Mouse (Mus musculus) cerebellum, postnatal 36 days (tissue): Measurements from ENCODE around the gene Scaf8.

Experiments
- DNase-seq, 2 experiments: peaks; one replicate each; pipeline ENCODE4 v3.0.0; 2021 to 2022; ENCODE audit warnings: mixed read lengths in 2 of 2

Gene Scaf8

DNA sequence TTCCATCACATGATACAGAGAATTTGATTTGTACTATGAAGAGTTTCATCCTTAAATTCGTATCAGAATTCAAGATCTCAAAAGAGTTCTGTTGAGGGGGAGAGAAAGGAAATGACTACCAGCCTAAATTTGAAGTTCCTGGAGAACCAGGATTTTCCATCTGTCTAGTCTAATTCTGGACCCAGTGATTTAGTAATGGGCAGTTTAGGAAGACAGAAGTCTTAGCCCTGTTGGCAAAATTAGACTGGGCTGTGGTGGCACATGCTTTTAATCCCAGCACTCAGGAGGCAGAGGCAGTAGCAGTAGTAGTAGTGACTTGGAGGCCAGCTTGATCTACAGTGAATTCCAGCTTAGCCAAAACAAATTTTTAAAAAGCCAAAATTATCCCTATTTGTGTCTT lies 93.7 kb downstream of the Scaf8 start:
- DNase-seq: no peak

DNA sequence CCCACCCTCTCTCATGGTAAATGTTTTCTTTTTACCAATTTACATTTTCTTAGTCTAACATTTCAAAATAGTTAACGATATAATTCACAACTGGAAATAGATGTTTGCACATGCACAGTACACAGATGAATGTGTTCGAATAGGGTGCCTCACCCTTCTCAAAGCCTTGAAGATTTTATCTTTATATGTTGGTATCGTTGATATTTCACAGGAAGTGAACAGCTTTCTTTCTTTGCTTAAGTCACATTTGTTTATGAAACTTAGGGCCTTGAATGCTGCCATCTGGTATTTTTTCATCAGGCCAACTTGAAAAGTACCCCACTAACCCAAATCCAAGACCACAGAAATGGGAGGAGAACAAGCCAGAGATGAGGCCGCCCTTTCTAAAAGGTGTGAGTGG lies 94.8 kb downstream of the Scaf8 start:
- DNase-seq: no peak

DNA sequence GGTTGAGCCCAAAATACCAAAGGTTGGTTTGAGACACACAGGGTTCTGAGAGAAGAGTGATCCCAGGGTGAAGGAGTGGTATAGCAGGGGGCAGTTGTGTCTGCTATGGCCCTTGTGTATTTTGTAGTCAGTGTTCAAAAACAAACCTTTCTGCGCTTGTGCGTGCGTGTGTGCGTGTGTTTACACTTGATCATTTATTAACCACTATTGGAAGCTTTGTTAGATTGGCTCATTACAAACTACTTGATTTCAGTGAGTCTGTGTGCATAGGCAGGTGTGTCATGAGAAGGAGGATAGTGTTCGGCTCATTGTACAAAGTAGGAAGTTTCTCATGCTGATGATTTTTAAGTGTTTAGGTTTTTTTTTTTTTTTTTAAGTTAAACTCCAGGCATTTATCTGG lies 95.4 kb downstream of the Scaf8 start:
- DNase-seq: no peak

DNA sequence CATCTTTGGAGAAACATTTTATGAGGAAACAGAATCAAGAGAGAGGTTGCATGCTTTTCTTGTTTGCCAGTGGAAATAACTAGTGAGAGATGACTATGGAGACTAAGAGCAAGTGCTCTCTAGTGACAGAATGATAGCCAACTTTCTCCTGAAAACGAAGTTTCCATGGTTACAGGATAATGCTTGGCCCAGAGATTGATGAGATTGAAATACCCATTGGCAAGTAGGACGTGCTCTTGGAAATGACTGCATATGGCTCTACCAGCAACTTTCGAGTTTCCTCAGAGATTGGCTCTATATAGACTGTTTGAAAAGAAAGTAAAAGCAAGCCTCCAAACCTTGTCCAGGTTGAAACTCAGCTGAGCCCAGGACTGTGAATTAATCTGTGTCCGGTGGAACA lies 97.3 kb downstream of the Scaf8 start:
- DNase-seq: no peak

DNA sequence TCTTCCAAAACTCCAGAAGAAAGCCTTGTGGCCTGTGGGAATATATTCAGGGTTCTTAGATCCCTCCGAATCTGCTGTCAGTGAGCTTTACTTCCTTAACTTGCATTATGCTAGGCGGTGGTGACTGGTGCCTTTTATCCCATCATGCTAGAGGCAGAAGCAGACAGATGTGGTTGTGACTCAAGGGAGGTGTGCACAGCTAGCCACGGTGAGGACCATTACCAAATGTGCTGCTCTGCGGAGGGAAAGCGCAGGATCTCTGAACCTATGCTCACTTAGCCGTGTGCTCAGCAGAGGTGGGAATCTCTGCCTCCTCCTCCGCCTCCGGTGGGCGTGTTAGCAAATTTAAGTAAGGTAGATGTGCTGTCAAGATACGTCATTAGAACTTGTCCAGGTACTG lies 98.1 kb downstream of the Scaf8 start:
- DNase-seq: no peak

DNA sequence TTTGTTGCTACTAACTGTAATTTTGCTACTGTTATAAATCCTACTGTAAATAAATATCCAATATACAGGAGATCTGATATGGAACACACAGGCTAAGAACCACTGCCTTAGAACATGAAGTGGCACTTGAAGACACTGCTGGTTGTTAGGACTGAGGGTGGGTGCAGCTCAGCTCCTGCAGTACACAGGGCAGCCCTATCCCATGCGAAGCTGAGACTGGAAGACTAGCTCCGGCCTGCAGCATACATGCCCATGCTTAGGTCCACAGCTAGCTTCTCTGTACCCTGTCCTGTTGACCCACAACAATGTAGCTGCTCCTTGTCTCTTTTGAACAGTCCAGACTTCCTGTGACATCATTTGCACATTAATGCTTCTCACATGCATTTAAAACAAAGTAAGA lies 100.1 kb downstream of the Scaf8 start:
- no peak for DNase-seq

DNA sequence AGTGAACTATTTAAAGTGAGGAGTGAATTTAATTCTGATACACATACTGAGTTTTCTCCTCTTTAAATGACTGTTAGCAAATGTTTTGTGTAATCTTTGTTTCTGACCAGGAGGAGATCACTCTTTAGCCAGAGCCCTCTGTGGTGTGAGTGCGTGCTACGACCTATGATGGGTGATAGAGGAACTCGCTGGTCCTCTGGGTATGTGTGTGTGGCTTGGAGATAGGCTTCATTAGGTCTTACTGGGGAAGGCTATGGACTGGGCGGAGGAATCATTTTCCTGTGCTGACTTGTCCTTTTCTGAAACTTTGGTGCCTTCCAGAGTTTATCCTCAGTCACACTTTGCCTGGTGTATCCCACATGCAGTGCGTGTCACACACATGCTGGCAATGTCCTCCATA lies 102.3 kb downstream of the Scaf8 start:
- DNase-seq: no peak

DNA sequence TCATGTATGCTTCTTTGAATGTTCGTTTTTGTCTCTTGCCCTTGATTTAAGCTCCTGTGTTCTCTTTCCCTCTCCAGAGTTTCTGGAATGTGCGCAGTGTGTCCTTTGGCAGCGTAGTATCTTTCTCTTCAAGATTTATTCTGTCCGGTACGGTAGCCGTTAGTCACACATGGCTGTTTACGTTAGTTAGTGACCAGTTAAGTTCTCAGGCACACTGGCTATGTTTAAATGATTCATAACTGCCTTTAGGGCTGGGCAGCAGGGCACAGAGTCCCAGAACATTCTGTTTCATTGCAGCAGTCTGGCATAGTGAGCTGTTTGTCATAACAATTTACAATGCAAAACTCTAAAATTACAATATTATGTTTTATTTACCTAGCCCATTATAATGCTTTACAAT lies 103.6 kb downstream of the Scaf8 start:
- no peak for DNase-seq

DNA sequence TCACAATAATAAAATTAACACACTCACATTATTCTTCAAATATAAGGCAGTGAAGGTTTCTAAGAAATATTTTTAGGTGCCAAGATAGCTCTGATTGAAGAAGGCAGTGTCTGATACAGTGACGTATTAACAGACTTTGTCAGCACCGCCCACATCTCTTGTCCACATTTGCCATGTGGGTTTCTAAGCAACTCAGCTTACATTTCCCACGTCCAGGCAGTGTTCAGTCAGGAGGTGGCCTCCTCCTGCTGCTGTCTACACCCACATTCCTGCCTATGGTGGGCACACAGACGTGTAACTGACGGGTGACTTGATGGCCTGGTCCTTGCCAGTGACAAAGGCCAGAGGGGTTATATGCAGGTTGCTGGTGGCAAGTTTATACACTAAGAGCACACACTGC lies 104.1 kb downstream of the Scaf8 start:
- DNase-seq: no peak

DNA sequence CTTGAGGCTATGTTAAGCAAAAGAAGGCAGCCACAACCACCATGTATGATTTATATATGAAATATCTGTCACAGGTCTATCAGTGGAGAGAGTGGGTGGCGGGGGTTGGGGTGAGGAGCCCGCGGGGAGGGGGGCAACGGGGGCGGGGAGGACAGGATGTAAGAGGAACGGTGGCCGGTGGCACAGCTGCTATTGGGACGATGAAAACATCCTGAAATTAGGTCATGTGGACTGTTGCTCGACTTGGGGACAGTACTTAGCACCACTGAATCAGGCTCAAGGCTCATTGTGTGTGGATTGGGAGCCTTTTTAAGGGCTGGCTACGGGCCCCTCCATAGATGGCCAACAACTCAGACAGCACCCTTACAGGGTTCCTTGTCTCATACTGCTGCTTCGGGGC lies 105.4 kb downstream of the Scaf8 start:
- no peak for DNase-seq

DNA sequence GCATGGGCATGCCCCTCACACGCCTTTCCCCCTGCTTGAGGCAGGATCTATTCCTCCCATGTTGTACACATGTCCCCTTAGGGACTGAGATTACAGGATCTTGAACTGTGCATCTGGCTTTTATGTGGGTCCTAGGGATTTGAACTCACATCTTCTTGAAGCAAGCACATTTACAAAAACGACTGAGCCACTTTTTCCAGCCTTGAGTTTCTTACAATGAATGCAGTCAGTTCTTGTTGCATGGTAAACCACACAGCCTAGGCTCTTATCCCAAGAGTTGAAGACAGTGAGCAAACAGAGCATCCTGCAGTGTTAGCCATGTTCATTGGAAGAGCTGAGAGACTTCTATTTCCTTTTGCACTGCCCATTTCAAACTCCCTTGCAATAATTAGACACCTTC lies 108.3 kb downstream of the Scaf8 start:
- no peak for DNase-seq

DNA sequence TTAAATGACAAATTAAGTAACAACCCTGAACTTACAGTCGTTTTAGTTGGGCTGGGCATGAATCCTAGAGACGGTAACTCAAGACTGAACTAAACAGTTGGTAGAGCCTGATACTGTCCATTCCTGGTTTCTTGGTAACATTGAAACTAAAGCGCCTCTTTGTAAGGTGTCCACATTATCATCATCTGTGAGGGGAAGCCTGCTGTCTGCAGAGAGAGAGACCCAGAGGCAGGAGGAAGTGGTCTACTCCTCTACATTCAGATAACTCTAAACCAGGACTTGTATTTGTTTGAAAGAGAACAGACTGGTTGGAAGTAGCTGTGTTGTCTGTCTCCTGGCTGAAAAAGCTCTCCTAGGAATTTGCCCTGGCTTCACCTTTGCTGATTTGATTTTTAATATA lies 108.9 kb downstream of the Scaf8 start:
- DNase-seq: no peak

DNA sequence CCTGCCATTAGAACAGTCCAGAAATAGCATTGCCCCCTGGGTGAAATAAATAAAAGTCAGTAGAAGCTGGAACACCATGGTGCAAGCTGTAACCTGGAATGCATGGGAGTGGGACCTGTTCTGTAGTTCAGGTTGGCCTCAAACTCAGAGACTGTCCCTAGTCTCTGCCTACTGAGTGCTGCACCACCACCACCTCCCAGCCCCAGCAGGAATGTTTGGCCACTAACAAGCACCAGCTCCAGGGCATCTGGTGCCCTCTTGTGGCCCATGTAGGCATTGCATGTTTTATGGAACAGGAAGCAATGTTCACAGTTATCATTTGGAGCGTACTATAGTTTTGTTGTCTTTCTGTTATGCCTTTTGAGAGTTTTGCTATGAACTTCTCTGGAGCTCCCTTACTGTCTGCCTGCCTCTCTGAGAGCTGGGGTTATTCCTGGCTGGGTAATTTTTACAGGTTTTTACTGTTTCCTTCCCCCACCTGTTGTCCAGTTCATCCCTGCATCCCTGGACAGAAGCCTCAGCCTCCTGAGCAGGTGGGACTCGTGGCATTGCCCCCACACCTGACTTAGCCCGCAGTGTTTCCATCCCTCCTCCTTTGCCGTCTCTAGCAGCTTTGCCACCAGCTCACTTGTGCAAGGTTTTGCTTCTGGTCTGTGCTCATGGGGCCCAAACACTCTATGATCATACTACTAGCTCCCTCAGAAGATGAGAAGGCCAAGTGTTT lies 109.8 kb downstream of the Scaf8 start:
- peak; percentile 84 to 91 for DNase-seq

DNA sequence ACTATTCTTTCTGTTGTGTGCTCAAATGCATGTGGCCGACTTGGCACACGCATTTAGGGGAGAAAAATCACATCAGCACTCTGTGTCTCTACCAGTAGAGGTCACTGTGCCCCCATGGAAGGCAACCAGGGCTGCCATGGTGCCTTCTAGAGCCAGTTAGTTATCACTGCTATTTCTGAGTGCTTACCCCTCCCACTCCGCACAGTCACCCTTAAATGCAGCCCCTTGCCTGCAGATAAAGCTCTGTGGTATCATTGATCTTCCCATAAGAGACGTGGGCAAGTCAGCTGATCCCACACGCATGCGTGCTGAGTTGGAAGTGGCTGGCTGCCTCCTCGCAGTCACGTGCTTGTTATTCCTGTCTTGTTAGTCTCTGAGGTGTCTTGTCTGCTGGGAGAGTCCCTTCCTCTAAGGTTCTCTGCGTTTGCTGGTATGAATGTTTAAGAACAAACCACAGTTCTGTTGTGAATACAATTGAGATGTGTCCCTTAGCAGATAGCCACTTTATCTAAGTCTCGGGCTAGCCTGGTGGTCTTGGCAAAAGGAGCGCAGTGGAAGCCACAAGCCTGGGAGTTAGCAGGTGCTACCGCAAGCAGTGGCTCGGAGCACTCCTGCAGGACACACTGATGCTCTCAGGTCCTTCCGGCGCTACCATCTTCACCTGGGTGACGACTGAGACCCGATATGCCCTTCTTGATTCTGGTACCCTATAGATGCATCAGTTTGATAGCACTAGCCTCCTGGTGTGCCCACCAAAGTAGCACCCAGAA lies 115.6 kb downstream of the Scaf8 start:
- DNase-seq: peak; percentile 54 to 55

DNA sequence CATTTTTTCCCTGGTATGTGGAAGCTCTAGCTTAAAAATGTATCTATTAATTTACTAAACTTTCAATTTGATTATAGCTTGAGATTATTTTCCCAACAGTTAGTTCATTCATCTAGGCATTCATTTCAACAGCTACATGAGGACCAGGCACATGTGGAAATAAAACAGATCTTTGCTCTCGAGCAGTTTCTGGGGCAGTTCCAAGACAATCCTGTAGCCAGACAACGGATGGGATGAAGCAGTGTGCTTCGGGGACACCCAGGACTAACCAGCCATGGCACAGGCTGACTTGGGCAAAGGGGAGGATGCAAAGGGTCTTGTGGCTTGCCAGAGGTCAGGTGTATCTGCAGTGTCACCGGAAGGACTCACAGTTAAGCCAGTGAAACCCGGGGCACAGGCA lies 117.9 kb downstream of the Scaf8 start:
- DNase-seq: no peak

DNA sequence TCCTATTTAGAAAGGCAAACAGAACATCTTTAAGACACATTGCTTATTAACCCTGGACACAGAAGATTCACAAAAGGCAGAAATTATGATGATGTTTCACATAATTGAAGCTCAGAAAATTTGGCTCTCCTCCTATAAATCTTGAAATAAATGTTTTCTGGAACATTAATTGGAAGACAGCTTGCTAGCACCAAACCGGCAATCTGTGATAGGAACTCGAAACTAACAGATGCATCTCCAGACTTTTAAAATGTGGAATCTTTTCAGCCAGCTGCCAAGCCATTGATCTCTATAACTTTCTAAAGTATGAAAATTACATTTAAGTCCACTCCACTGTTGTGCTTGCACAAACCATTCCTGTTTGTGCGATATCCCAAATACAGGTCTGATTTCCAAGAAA lies 128.9 kb downstream of the Scaf8 start:
- no peak for DNase-seq

DNA sequence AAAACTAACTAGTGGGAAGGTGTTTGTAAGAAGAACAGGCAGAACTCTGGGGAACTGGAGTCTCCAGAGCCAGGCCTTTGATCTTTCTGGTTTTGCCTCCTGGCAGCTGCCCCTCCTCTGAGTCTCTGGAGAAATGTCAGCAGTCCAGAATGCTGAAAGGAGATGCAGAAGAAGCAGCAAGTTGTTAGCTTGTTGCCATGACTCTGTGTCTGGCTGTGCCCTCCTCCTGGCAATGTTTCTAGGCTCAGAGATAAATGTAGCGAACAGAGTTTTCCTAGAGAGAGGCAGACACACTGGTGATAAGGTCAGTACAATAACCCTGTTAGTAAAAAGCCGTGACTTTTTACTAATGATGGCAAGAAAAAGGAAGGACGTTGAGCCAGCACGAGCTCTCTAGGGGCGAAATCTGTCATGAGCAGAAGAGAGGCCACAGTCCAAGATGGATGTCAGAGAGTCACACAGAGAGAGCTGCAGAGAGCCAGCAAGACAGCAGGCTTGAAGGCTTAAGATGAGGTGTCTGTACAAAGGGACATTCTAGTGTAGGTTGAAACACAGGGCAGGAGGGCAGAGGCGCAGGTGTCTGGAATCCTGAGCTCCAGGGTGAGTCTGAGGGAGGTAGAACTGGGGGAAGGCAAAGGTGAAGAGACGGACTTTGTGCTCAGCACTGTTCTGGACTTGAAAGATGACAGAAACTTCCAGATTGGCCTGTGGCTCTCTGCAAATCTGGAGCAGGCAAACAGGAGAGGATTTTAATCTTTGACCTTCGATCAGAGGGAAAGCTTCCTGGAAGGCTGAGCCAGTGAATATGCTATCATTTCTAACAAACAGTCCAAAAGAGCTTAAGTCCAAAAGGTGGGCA lies 130.3 kb downstream of the Scaf8 start:
- no peak for DNase-seq

DNA sequence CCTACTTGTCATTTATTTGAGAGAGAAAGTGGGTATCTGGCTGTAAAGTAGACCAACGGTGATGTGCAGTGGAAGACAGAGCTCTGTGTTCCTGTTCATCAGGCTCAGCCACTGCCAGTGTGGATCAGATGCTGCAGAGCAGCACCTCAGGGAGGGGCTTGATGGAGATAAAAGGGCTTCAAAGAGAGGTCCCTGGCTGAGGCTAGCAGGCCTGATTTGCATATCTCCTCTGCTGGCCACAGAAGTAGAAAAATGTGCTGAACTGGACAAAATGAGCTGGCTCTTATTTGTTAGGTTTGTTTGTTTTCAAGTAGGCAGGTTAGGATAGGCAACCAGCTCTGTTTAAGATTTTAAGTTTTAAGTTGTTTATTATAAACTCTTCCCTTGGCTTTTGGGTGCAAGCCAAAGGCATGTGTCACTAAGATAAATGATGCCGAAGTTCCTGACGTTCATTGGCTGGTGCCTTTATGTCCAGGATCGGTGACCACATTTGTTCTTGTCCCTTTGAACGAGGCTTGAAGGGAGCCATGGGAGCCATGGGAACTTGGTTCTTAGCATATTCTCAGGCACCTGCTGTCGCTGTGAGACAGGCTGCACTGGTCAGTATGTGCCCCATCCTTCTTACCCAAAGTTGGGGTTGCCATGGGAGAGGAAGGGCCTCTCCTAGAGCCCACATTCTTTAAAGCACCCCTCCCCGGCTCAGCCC lies 132.0 kb downstream of the Scaf8 start:
- DNase-seq: no peak
